Mouse (Mus musculus): ENCODE data around the gene Adamts8. TPM values are rescaled to one million over a fixed set of nuclear protein-coding genes. Genes with fewer than 3 reads are reported as not detected.

Adamts8 gene
- total and polyA plus RNA-seq, 3 experiments = not detected

GRCm38 (mm10) chr9:30919686-30920085 is 22.7 kb upstream of the Adamts8 start:
- Histone ChIP-seq H3K79me2 (replicated peaks; ENCODE audit: control insufficient read depth, extremely low read depth, insufficient read depth, poor library complexity, severe bottlenecking) (no peaks in the 10 kb centered on the region), H3K9ac (ENCODE audit: insufficient read depth, low read depth) (no peak overlapping the region), H3K9me3 (replicated peaks; ENCODE audit: low read length) (peaks cover 3% of the 10 kb centered on the region), H3K36me3 (replicated peaks in 1 of 2; ENCODE audit: control insufficient read depth in 1 of 2, insufficient read depth in 1 of 2, low read length in 1 of 2) (no peaks in the 10 kb centered on the region), H3K4me2 (ENCODE audit: insufficient read depth, low read depth, poor library complexity, severe bottlenecking) (no peak overlapping the region), H3K27me3 (replicated peaks) (no peaks in the 10 kb centered on the region), H3K27ac (ENCODE audit: insufficient read depth, low read depth) (no peak overlapping the region), H3K4me3 (replicated peaks in 1 of 3; ENCODE audit: low read depth in 2 of 3, low read length in 2 of 3, poor library complexity in 1 of 3) (no peak overlapping the region), H3K4me1 (ENCODE audit: control insufficient read depth in 1 of 2, insufficient read depth in 2 of 2) (peaks cover 0 to 11% of the 10 kb centered on the region in 2 experiments; a peak in 2 of 4 replicates)
- TF ChIP-seq USF2 (conservative IDR thresholded peaks at IDR 0.05; ENCODE audit: low read depth, low read length) (no peak), RAD21 (IDR thresholded peaks at IDR 0.05; ENCODE audit: low read depth, low read length) (no peak), TCF12 (IDR thresholded peaks at IDR 0.05; ENCODE audit: low read depth, low read length) (no peak), EP300 (IDR thresholded peaks at IDR 0.05; ENCODE audit: low read length) (no peak), CHD2 (IDR thresholded peaks at IDR 0.05; ENCODE audit: low read length) (no peak), IRF4 (IDR thresholded peaks at IDR 0.05; ENCODE audit: low read depth, low read length) (no peak), ELF1 (IDR thresholded peaks at IDR 0.05; ENCODE audit: low read depth, low read length) (no peak), BHLHE40 (IDR thresholded peaks at IDR 0.05; ENCODE audit: low read depth, low read length) (no peak), POLR2AphosphoS2 (IDR thresholded peaks at IDR 0.05; ENCODE audit: low read depth, low read length) (no peak), MYC (IDR thresholded peaks at IDR 0.05; ENCODE audit: low read depth, low read length) (no peak), HCFC1 (IDR thresholded peaks at IDR 0.05; ENCODE audit: low read depth, low read length) (no peak), ETS1 (conservative IDR thresholded peaks at IDR 0.05; ENCODE audit: low read depth, low read length) (no peak), UBTF (IDR thresholded peaks at IDR 0.05; ENCODE audit: low read depth, low read length) (no peak), POLR2A (IDR thresholded peaks at IDR 0.05; ENCODE audit: low read depth, low read length) (no peak), MXI1 (IDR thresholded peaks at IDR 0.05; ENCODE audit: low read depth, low read length) (no peak), USF1 (IDR thresholded peaks at IDR 0.05; ENCODE audit: low read depth, low read length) (no peak), CHD1 (IDR thresholded peaks at IDR 0.05; ENCODE audit: low read depth, low read length) (no peak), ZNF384 (IDR thresholded peaks at IDR 0.05; ENCODE audit: low read depth, low read length) (no peak)
- in situ Hi-C loops (cut with MboI; ENCODE audit: low pct_ligation_motif_present, low pct_unique_long_range_greater_than_20kb, low sequenced_read_pairs) = loop anchor here (10.0 kb wide), 1 partner anchor 435 kb away; no protein-coding TSS in a partner anchor
- dilution Hi-C loops (cut with MboI; ENCODE audit: extremely low pct_ligation_motif_present, extremely low pct_unique_long_range_greater_than_20kb, low sequenced_read_pairs) = no loop called here
- no peak for DNase-seq (ENCODE audit: extremely low read depth)

- Histone ChIP-seq H3K27me3 (replicated peaks) (no peaks in the 10 kb centered on the region), H3K27ac (ENCODE audit: insufficient read depth, low read depth) (no peak overlapping the region), H3K4me2 (ENCODE audit: insufficient read depth, low read depth, poor library complexity, severe bottlenecking) (no peak overlapping the region), H3K4me3 (replicated peaks in 1 of 3; ENCODE audit: low read depth in 2 of 3, low read length in 2 of 3, poor library complexity in 1 of 3) (no peak overlapping the region), H3K79me2 (replicated peaks; ENCODE audit: control insufficient read depth, extremely low read depth, insufficient read depth, poor library complexity, severe bottlenecking) (no peaks in the 10 kb centered on the region), H3K9me3 (replicated peaks; ENCODE audit: low read length) (peaks cover 3% of the 10 kb centered on the region), H3K36me3 (replicated peaks in 1 of 2; ENCODE audit: control insufficient read depth in 1 of 2, insufficient read depth in 1 of 2, low read length in 1 of 2) (no peaks in the 10 kb centered on the region), H3K4me1 (ENCODE audit: control insufficient read depth in 1 of 2, insufficient read depth in 2 of 2) (peaks cover 0 to 11% of the 10 kb centered on the region in 2 experiments; a peak in 2 of 4 replicates), H3K9ac (ENCODE audit: insufficient read depth, low read depth) (no peak overlapping the region)
- TF ChIP-seq RAD21 (IDR thresholded peaks at IDR 0.05; ENCODE audit: low read depth, low read length) = peak; percentile 38
- TF ChIP-seq SMC3 (IDR thresholded peaks at IDR 0.05; ENCODE audit: low read depth, low read length) = peak; percentile 19
- peak; percentile 17; the same call in 1 of the 2 replicates for TF ChIP-seq ELF1 (IDR thresholded peaks at IDR 0.05; ENCODE audit: low read depth, low read length)
- TF ChIP-seq CTCF (conservative IDR thresholded peaks at IDR 0.05 in 1 of 2, IDR thresholded peaks at IDR 0.05 in 1 of 2; ENCODE audit: low read depth in 2 of 2, low read length in 2 of 2) = peak in 1 of 2 experiments; percentile 55; a peak in 2 of 4 replicates
- no peak for TF ChIP-seq HCFC1 (IDR thresholded peaks at IDR 0.05; ENCODE audit: low read depth, low read length)
- no peak for TF ChIP-seq ETS1 (conservative IDR thresholded peaks at IDR 0.05; ENCODE audit: low read depth, low read length)
- in situ Hi-C loops (cut with MboI; ENCODE audit: low pct_ligation_motif_present, low pct_unique_long_range_greater_than_20kb, low sequenced_read_pairs) = no loop called here
- dilution Hi-C loops (cut with MboI; ENCODE audit: extremely low pct_ligation_motif_present, extremely low pct_unique_long_range_greater_than_20kb, low sequenced_read_pairs) = no loop called here
- DNase-seq (ENCODE audit: extremely low read depth) = peak; percentile 15
Measured at GRCm38 (mm10) chr9:30920736-30921135, 21.6 kb upstream of the Adamts8 start.
